Mouse (Mus musculus) liver, postnatal 0 days (tissue): ENCODE data around the gene Pigv. TPM values are rescaled to one million over a fixed set of nuclear protein-coding genes. Genes with fewer than 3 reads are reported as not detected.

Experiments used
- ATAC-seq: fragments of 200-750 bp; cut with Nextera tagmentation; 2 replicates; pipeline ENCODE4 v1.8.0; 2017; ENCODE audit warnings: mild to moderate bottlenecking, moderate library complexity
- DNase-seq: peaks from one replicate; pipeline ENCODE4 v3.0.0-alpha.2; 2016
- H3K27ac ChIP-seq: fragments of 300-500 bp; sonication (generic); 2 replicates; pipeline ENCODE4 v1.5.1; 2014; ENCODE audit warnings: antibody characterized with exemption, moderate library complexity, mild to moderate bottlenecking, low read depth
- H3K27me3 ChIP-seq: fragments of 300-500 bp; sonication (generic); 2 replicates; pipeline ENCODE4 v1.6.1; 2014; ENCODE audit warnings: low read length, control low read depth, mixed read lengths; ENCODE audit not compliant: insufficient read depth
- H3K36me3 ChIP-seq: fragments of 300-500 bp; sonication (generic); replicated peaks from 2 replicates; pipeline ENCODE4 v1.6.1; 2014; ENCODE audit warnings: mild to moderate bottlenecking, control low read depth, low read length, moderate library complexity, mixed read lengths; ENCODE audit not compliant: insufficient read depth
- H3K4me1 ChIP-seq: fragments of 300-500 bp; sonication (generic); 2 replicates; pipeline ENCODE4 v1.6.1; 2014; ENCODE audit warnings: antibody characterized with exemption, mild to moderate bottlenecking, control low read depth; ENCODE audit not compliant: insufficient read depth
- H3K4me2 ChIP-seq: fragments of 300-500 bp; sonication (generic); 2 replicates; pipeline ENCODE4 v1.6.1; 2014; ENCODE audit warnings: low read depth, mild to moderate bottlenecking, low read length, moderate library complexity, mixed read lengths
- H3K4me3 ChIP-seq: fragments of 300-500 bp; sonication (generic); 2 replicates; pipeline ENCODE4 v1.5.1; 2014; ENCODE audit warnings: low read depth, low read length
- H3K9ac ChIP-seq: fragments of 300-500 bp; sonication (generic); replicated peaks from 2 replicates; pipeline ENCODE4 v1.6.1; 2014; ENCODE audit warnings: mild to moderate bottlenecking, moderate library complexity
- H3K9me3 ChIP-seq: fragments of 300-500 bp; sonication (generic); 2 replicates; pipeline ENCODE4 v1.6.1; 2016; ENCODE audit warnings: mild to moderate bottlenecking, control low read depth, low read length, mixed read lengths
- CTCF ChIP-seq: sonication (generic); IDR thresholded peaks from 2 replicates; pipeline ENCODE4 v1.5.1; 2016; ENCODE audit warnings: antibody characterized with exemption, low read depth
- EP300 ChIP-seq: IDR thresholded peaks from 2 replicates; pipeline ENCODE4 v1.6.1; 2016; ENCODE audit warnings: antibody characterized with exemption, low read depth, mild to moderate bottlenecking
- WGBS: fragments of 180-500 bp; shearing (Covaris S2); extraction: QIAGEN DNeasy Blood & Tissue Kit; methylation state at CpG from one replicate; pipeline ENCODE4 v1.1.7; 2014; ENCODE audit not compliant: insufficient replicate concordance; 5-methylcytosine and 5-hydroxymethylcytosine counted together
- polyA plus RNA-seq: library from polyadenylated mRNA; unstranded; fragments of >200 nt; fragmentation: Nextera tagmentation; extraction: Ambion mirVana; gene quantifications from 2 replicates; pipeline ENCODE4 v1.2.1, GENCODE M21; 2015

Gene Pigv
- polyA plus RNA-seq, 1 experiment from 2014 or later, result 5.9 TPM

DNA sequence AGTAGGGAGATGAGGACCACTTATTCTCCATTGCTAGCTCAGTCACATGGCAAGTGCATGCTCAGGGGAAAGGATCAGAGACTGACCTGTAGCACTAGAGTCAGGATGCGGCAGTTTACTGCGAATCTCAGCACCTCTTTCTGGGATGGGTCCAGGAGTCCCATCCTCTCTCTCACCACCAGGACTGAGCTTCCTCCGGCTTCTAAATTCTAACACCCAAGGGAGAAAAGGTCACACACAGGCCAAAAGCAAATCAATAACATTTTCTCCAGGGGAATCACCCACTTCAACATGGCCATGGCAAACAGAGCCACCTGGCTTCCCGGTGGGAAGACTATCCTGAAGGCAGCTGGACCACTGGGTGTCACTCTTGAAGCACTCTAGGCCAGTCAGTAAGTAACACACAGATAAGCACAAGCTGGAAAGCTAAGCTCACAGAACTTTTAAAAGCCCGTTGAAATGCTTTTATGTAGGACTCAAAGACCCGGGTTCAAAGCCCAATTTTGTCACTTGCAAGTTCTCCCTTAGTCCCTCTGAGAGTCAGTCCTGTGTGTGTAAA, 2.7 kb downstream of the Pigv start:
- no peak for ATAC-seq
- Histone ChIP-seq H3K27me3 (no peaks in the 10 kb centered on the region), H3K9me3 (no peaks in the 10 kb centered on the region), H3K36me3 (peaks cover 21% of the 10 kb centered on the region), H3K4me3 (no peak overlapping the region), H3K4me2 (no peak overlapping the region), H3K4me1 (peaks cover 34% of the 10 kb centered on the region), H3K27ac (no peak overlapping the region), H3K9ac (no peak overlapping the region)
- no peak for DNase-seq
- TF ChIP-seq EP300 (no peak), CTCF (peak; percentile 58)
- 48% methylated on average over 6 of the region's 6 CpGs for WGBS

DNA sequence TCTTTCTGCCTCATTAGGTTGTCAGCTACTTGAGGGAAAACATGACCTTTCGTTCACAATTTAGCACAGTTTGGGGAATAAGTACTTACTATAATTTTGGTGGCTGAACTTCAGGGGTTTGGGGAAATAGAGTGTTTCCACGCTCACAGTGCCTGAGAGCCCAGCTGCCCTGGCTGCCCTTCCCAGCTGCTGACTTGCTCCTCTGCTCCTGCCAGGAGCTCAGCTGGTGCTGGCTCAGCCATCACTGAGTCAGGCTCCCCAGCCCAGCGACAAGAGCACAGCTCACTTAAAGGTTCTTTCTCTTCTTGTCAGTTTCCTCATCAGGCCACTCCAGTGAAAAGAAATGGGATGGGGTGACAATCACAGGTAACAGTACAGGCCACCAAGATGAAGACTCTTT, 3.9 kb downstream of the Pigv start:
- H3K36me3 ChIP-seq, result peaks cover 21% of the 10 kb centered on the region
- no peak overlapping the region for H3K9ac ChIP-seq
- no peak overlapping the region for H3K4me2 ChIP-seq
- no peaks in the 10 kb centered on the region for H3K9me3 ChIP-seq
- DNase-seq, result no peak
- H3K27me3 ChIP-seq, result no peaks in the 10 kb centered on the region
- no peak overlapping the region for H3K27ac ChIP-seq
- ATAC-seq, result no peak
- 73% methylated on average over 3 of the region's 3 CpGs for WGBS
- no peak overlapping the region for H3K4me3 ChIP-seq
- H3K4me1 ChIP-seq, result peaks cover 22% of the 10 kb centered on the region
- no peak for TF ChIP-seq EP300
- no peak for TF ChIP-seq CTCF

DNA sequence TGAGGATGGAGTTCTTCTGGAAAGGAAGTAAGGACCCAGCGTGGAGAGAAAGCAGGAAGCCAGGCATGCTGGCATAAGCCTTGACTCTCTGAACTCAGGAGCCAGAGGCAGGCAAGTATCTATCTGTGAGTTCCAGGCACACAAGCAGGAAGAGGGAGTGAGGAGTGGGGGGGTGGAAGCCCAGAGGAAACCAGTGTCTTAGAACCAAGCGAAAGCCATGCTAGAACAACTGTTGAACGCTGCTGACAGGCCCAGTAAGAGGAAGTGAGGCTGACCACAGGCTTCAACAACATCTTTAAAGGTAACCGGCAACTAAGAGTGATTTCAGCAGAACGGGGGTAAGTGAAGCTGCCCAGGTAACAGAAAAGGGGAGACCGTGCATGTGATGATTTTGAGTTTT, 6.2 kb downstream of the Pigv start:
- H3K4me3 ChIP-seq, result no peak overlapping the region
- WGBS, result 40% methylated on average over 6 of the region's 6 CpGs
- TF ChIP-seq CTCF (no peak), EP300 (no peak)
- ATAC-seq, result 0 out of 2 replicates have a peak, but pooled peaks have one; percentile 18
- H3K4me1 ChIP-seq, result peaks cover 23% of the 10 kb centered on the region
- H3K4me2 ChIP-seq, result no peak overlapping the region
- H3K9me3 ChIP-seq, result no peaks in the 10 kb centered on the region
- peaks cover 31% of the 10 kb centered on the region for H3K36me3 ChIP-seq
- DNase-seq, result no peak
- H3K9ac ChIP-seq, result no peak overlapping the region
- peak overlapping the region; percentile 41 for H3K27ac ChIP-seq
- no peaks in the 10 kb centered on the region for H3K27me3 ChIP-seq

DNA sequence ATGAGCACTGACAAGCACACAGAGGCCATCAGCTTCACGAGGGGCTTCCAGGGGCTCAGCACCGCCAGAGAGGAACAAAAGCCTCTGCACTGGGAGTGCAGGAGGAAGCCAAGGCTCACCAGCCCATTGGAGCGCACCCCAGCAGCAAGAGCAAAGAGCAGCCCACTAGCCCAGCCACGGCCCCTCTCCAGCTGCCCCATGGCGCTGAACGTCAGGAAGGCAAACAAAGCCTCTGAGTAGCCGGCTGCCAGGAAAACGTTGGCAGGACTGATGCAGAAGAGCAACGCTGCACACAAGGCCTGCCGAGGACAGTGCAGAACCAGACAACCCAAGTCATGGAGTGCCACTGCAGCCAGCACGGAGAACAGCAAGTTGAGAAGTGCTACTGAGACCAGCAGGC, 7.3 kb downstream of the Pigv start:
- H3K4me1 ChIP-seq, result peaks cover 25% of the 10 kb centered on the region
- ATAC-seq, result no peak
- TF ChIP-seq CTCF, result no peak
- TF ChIP-seq EP300, result no peak
- no peaks in the 10 kb centered on the region for H3K27me3 ChIP-seq
- H3K36me3 ChIP-seq, result peaks cover 31% of the 10 kb centered on the region
- 57% methylated on average over 11 of the region's 11 CpGs for WGBS
- no peak overlapping the region for H3K4me3 ChIP-seq
- no peak overlapping the region for H3K4me2 ChIP-seq
- no peak overlapping the region for H3K9ac ChIP-seq
- no peaks in the 10 kb centered on the region for H3K9me3 ChIP-seq
- no peak for DNase-seq
- no peak overlapping the region for H3K27ac ChIP-seq

DNA sequence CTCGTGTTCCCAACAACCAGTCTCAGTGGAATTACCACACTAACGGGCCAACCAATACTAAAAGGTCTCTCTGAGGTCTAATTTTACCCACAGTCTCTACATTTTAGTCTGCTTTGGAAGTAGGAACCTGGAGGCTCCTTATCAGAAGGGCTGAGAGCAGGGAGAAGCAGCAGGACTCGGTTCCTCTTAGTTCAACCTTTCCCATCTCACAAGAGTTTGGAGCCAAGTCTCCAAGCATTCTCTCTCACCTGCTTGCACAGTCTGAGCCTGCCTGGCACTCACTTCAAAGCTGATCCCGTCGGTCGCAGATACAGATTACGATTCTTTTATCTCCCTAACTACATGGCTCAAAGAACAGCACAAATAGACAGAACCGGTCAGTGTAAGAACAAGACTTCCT, 9.5 kb downstream of the Pigv start:
- WGBS, result 65% methylated on average over 8 of the region's 8 CpGs
- DNase-seq (no peak), ATAC-seq (no peak)
- peaks cover 16% of the 10 kb centered on the region for H3K36me3 ChIP-seq
- H3K27ac ChIP-seq, result no peak overlapping the region
- H3K9ac ChIP-seq, result no peak overlapping the region
- no peak overlapping the region for H3K4me2 ChIP-seq
- H3K4me1 ChIP-seq, result peaks cover 32% of the 10 kb centered on the region
- H3K4me3 ChIP-seq, result no peak overlapping the region
- H3K9me3 ChIP-seq, result no peaks in the 10 kb centered on the region
- H3K27me3 ChIP-seq, result no peaks in the 10 kb centered on the region
- TF ChIP-seq CTCF, result no peak

DNA sequence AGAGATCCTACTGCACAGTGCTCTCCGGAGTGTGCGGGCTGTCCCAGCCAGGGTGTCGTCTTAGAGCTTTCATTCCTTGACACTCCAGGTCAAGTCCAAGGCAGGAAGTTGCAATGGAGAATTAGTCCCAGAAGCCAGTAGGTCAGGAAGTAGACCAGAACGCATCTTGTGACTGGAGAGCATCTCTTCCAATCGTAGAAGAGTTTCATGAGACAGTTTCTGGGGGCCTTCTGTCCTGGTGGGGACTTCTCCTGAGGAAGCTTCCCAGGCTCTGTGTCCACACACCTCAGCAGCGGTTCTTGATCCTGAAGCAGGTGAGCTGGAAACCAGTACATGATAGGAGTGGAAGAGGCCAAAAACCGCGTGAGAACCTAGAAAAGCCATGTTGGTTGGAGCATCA, 10.0 kb downstream of the Pigv start:
- ATAC-seq, result no peak
- Histone ChIP-seq H3K4me2 (no peak overlapping the region), H3K4me1 (peaks cover 32% of the 10 kb centered on the region), H3K36me3 (peaks cover 11% of the 10 kb centered on the region; the same call in 1 of the 2 replicates), H3K4me3 (no peak overlapping the region), H3K27ac (no peak overlapping the region), H3K9ac (no peak overlapping the region), H3K9me3 (no peaks in the 10 kb centered on the region), H3K27me3 (no peaks in the 10 kb centered on the region)
- DNase-seq, result no peak
- TF ChIP-seq CTCF (no peak), EP300 (no peak)
- 76% methylated on average over 8 of the region's 8 CpGs for WGBS
